Mouse (Mus musculus): ENCODE measurements around the gene Mrpl24. TPM values are rescaled to one million over a fixed set of nuclear protein-coding genes. Genes with fewer than 3 reads are reported as not detected.
A peak's percentile ranks its signal among the peaks of the same experiment; 100 is the strongest.

Mrpl24 gene
- polyA plus RNA-seq, 1 experiment from 2014 or later: 83.6 TPM

DNA sequence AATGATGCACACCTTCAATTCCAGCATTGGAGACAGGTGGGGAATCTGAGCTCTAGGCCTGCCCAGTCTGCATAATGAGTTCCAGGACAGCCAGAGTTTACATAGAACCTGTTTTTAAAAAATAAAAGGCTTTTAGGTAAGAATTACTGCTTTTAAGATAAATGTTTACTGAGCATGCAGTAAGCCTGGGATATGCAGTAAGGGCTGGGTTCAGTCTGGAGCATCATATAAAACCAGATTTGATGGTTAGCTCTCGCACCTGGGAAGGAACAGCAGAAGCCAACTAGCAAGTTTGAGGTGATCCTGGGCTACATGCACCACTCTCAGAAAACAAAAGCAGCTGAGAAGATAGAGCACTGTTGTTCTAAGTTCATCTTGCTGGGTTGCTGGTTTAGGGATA lies 755 bp upstream of the Mrpl24 start:
- WGBS: 90% methylated on average over 1 of the region's 1 CpGs
- no peak overlapping the region for H3K4me3 ChIP-seq (ENCODE audit: low read depth, low read length)
- no peak for DNase-seq (ENCODE audit: low spot score)
- no peak overlapping the region for H3K9ac ChIP-seq (ENCODE audit: low read depth, low read length)
- no peak overlapping the region for H3K27ac ChIP-seq (ENCODE audit: low read depth, low read length)
- no peaks in the 10 kb centered on the region for H3K9me3 ChIP-seq (ENCODE audit: control insufficient read depth, low read length)
- H3K4me1 ChIP-seq (replicated peaks; ENCODE audit: control insufficient read depth, insufficient read depth, low read length): no peaks in the 10 kb centered on the region
- H3K36me3 ChIP-seq (ENCODE audit: control insufficient read depth, insufficient read depth, low read length): peaks cover 6% of the 10 kb centered on the region
- no peaks in the 10 kb centered on the region for H3K27me3 ChIP-seq (ENCODE audit: control insufficient read depth, insufficient read depth, low read length)
- H3K4me2 ChIP-seq (replicated peaks; ENCODE audit: low read depth, low read length): no peak overlapping the region
- ATAC-seq (ENCODE audit: low FRiP score): no peak

- ATAC-seq (ENCODE audit: low FRiP score): no peak
- peak overlapping the region; percentile 65 for H3K4me3 ChIP-seq (ENCODE audit: low read depth, low read length)
- H3K27ac ChIP-seq (ENCODE audit: low read depth, low read length): no peak overlapping the region
- DNase-seq (ENCODE audit: low spot score): no peak
- no peaks in the 10 kb centered on the region for H3K4me1 ChIP-seq (replicated peaks; ENCODE audit: control insufficient read depth, insufficient read depth, low read length)
- no peak overlapping the region; the same call in 1 of the 2 replicates for H3K9ac ChIP-seq (ENCODE audit: low read depth, low read length)
- H3K9me3 ChIP-seq (ENCODE audit: control insufficient read depth, low read length): no peaks in the 10 kb centered on the region
- no peaks in the 10 kb centered on the region for H3K27me3 ChIP-seq (ENCODE audit: control insufficient read depth, insufficient read depth, low read length)
- H3K4me2 ChIP-seq (replicated peaks; ENCODE audit: low read depth, low read length): peak overlapping the region; percentile 69
- 68% methylated on average over 9 of the region's 9 CpGs for WGBS
- H3K36me3 ChIP-seq (ENCODE audit: control insufficient read depth, insufficient read depth, low read length): 0 out of 2 replicates have a peak, but pooled peaks cover 2% of the 10 kb centered on the region
These were observed 1.1 kb downstream of the Mrpl24 start for GRCm38 (mm10) chr3:87920270-87920943.

- no peak overlapping the region for H3K4me2 ChIP-seq (replicated peaks; ENCODE audit: low read depth, low read length)
- no peak for DNase-seq (ENCODE audit: low spot score)
- H3K4me1 ChIP-seq (replicated peaks; ENCODE audit: control insufficient read depth, insufficient read depth, low read length): 0 out of 2 replicates have a peak, but pooled peaks cover 3% of the 10 kb centered on the region
- no peak overlapping the region for H3K27ac ChIP-seq (ENCODE audit: low read depth, low read length)
- ATAC-seq (ENCODE audit: low FRiP score): no peak
- H3K9me3 ChIP-seq (ENCODE audit: control insufficient read depth, low read length): no peaks in the 10 kb centered on the region
- 89% methylated on average over 7 of the region's 7 CpGs for WGBS
- H3K36me3 ChIP-seq (ENCODE audit: control insufficient read depth, insufficient read depth, low read length): 0 out of 2 replicates have a peak, but pooled peaks cover 2% of the 10 kb centered on the region
- no peak overlapping the region for H3K4me3 ChIP-seq (ENCODE audit: low read depth, low read length)
- H3K27me3 ChIP-seq (ENCODE audit: control insufficient read depth, insufficient read depth, low read length): no peaks in the 10 kb centered on the region
- no peak overlapping the region for H3K9ac ChIP-seq (ENCODE audit: low read depth, low read length)
These were observed 5.7 kb downstream of the Mrpl24 start for GRCm38 (mm10) chr3:87924996-87925395.

GRCm38 (mm10) chr3:87927452-87927851 lies 8.1 kb downstream of the Mrpl24 start:
- Histone ChIP-seq H3K4me3 (ENCODE audit: low read depth, low read length) (no peak overlapping the region), H3K9ac (ENCODE audit: low read depth, low read length) (no peak overlapping the region), H3K27me3 (ENCODE audit: control insufficient read depth, insufficient read depth, low read length) (no peaks in the 10 kb centered on the region), H3K4me2 (replicated peaks; ENCODE audit: low read depth, low read length) (no peak overlapping the region), H3K4me1 (replicated peaks; ENCODE audit: control insufficient read depth, insufficient read depth, low read length) (peaks cover 3% of the 10 kb centered on the region; the same call in 1 of the 2 replicates), H3K27ac (ENCODE audit: low read depth, low read length) (no peak overlapping the region), H3K9me3 (ENCODE audit: control insufficient read depth, low read length) (no peaks in the 10 kb centered on the region), H3K36me3 (ENCODE audit: control insufficient read depth, insufficient read depth, low read length) (peaks cover 4% of the 10 kb centered on the region; the same call in 1 of the 2 replicates)
- ATAC-seq (ENCODE audit: low FRiP score) (no peak), DNase-seq (ENCODE audit: low spot score) (no peak)
- WGBS: 89% methylated on average over 5 of the region's 5 CpGs

DNA sequence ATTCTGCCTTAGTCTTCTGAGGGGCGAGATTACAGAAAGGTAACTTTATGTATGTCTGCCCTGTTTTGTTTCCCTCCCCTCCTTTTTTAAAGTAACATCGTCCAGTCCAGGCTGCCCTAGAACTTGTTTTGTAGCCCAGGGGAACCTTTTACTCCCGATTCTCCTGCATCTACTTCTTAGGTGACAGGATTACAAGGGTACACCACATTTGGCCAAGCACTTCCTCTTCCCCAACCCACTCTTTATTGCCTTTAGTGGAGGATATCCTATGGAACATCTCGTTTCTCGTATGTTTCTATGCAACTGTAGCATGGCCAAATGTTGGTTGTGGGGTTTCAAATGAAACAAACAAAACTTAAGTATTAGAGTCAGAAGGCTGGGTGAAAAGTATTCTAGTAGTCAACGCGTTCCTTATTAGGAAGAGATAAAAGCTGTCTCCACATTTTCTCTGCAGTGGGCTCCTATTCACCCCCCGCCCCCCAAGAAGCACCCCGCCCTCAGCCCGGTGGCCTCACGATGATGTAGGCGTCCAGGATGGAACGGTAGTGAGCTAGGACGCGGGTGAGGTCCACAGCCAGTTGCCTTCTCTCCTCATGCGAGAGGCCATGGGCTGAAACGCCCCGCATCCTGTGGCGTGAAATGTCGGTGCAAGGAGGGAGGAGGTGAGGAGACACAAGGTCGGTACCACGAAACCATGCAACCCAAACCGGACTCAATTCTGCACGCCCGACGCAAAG lies 10.2 kb downstream of the Mrpl24 start:
- Histone ChIP-seq H3K27ac (ENCODE audit: low read depth, low read length) (peak overlapping the region; percentile 74), H3K9ac (ENCODE audit: low read depth, low read length) (peak overlapping the region; percentile 92), H3K27me3 (ENCODE audit: control insufficient read depth, insufficient read depth, low read length) (no peaks in the 10 kb centered on the region), H3K4me2 (replicated peaks; ENCODE audit: low read depth, low read length) (peak overlapping the region; percentile 70), H3K9me3 (ENCODE audit: control insufficient read depth, low read length) (no peaks in the 10 kb centered on the region), H3K36me3 (ENCODE audit: control insufficient read depth, insufficient read depth, low read length) (peaks cover 7% of the 10 kb centered on the region; the same call in 1 of the 2 replicates), H3K4me1 (replicated peaks; ENCODE audit: control insufficient read depth, insufficient read depth, low read length) (peaks cover 3% of the 10 kb centered on the region; the same call in 1 of the 2 replicates), H3K4me3 (ENCODE audit: low read depth, low read length) (peak overlapping the region; percentile 97)
- no peak for DNase-seq (ENCODE audit: low spot score)
- WGBS: 8% methylated on average over 26 of the region's 26 CpGs
- ATAC-seq (ENCODE audit: low FRiP score): peak; percentile 70

GRCm38 (mm10) chr3:87930078-87930795 lies 10.9 kb downstream of the Mrpl24 start, which contains the start of the genes Isg20l2 and Rrnad1:
TSS of gene Isg20l2 (plus strand) at chr3:87930314.
TSS of gene Rrnad1 (minus strand) at chr3:87930717.
- Histone ChIP-seq H3K9ac (ENCODE audit: low read depth, low read length) (peak within 1 kb of the TSS; percentile 92), H3K27ac (ENCODE audit: low read depth, low read length) (peak within 1 kb of the TSS; percentile 74), H3K27me3 (ENCODE audit: control insufficient read depth, insufficient read depth, low read length) (no peaks in the 10 kb centered on the region), H3K36me3 (ENCODE audit: control insufficient read depth, insufficient read depth, low read length) (peaks cover 7% of the 10 kb centered on the region; the same call in 1 of the 2 replicates), H3K4me2 (replicated peaks; ENCODE audit: low read depth, low read length) (peak within 1 kb of the TSS; percentile 70), H3K9me3 (ENCODE audit: control insufficient read depth, low read length) (no peaks in the 10 kb centered on the region), H3K4me3 (ENCODE audit: low read depth, low read length) (peak within 1 kb of the TSS; percentile 97), H3K4me1 (replicated peaks; ENCODE audit: control insufficient read depth, insufficient read depth, low read length) (peaks cover 3% of the 10 kb centered on the region; the same call in 1 of the 2 replicates)
- ATAC-seq (ENCODE audit: low FRiP score): peak; percentile 96
- peak; percentile 97 for DNase-seq (ENCODE audit: low spot score)
- under 1% methylated on average over 72 of the region's 78 CpGs for WGBS

GRCm38 (mm10) chr3:87934026-87934425 lies 14.7 kb downstream of the Mrpl24 start:
- no peak overlapping the region for H3K4me3 ChIP-seq (ENCODE audit: low read depth, low read length)
- peaks cover 17% of the 10 kb centered on the region for H3K36me3 ChIP-seq (ENCODE audit: control insufficient read depth, insufficient read depth, low read length)
- WGBS: 89% methylated on average over 5 of the region's 5 CpGs

DNA sequence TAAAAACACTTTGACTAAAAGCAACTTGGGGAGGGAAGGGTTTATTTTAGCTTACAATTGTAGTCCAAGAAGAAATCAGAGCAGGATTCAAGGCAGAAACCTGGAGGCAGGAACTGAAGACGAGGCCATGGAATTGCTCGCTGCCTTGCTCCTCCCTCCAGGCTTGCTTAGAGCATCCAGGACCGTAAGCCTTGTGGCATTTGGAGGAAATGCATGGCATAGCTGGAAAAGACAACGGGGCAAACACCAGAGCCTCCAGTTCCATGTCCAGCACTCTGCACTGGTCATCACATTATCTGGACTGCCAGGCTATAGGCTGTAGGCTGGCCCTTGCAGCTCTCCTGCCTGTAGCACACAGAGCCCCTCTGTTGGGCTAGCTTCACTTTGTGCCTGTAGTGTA lies 15.2 kb downstream of the Mrpl24 start:
- no peak overlapping the region for H3K27ac ChIP-seq (ENCODE audit: low read depth, low read length)
- H3K4me3 ChIP-seq (ENCODE audit: low read depth, low read length): no peak overlapping the region
- H3K27me3 ChIP-seq (ENCODE audit: control insufficient read depth, insufficient read depth, low read length): no peaks in the 10 kb centered on the region
- peaks cover 19% of the 10 kb centered on the region for H3K36me3 ChIP-seq (ENCODE audit: control insufficient read depth, insufficient read depth, low read length)
- no peak overlapping the region for H3K9ac ChIP-seq (ENCODE audit: low read depth, low read length)
- no peak overlapping the region for H3K4me2 ChIP-seq (replicated peaks; ENCODE audit: low read depth, low read length)
- peaks cover 3% of the 10 kb centered on the region; the same call in 1 of the 2 replicates for H3K4me1 ChIP-seq (replicated peaks; ENCODE audit: control insufficient read depth, insufficient read depth, low read length)
- DNase-seq (ENCODE audit: low spot score): no peak
- no peak for ATAC-seq (ENCODE audit: low FRiP score)
- no peaks in the 10 kb centered on the region for H3K9me3 ChIP-seq (ENCODE audit: control insufficient read depth, low read length)
- 71% methylated on average over 4 of the region's 4 CpGs for WGBS

More at GRCm38 (mm10) chr3:87934026-87934425, 14.7 kb downstream of the Mrpl24 start:
- Histone ChIP-seq H3K9ac (ENCODE audit: low read depth, low read length) (no peak overlapping the region), H3K27me3 (ENCODE audit: control insufficient read depth, insufficient read depth, low read length) (no peaks in the 10 kb centered on the region), H3K9me3 (ENCODE audit: control insufficient read depth, low read length) (no peaks in the 10 kb centered on the region), H3K4me2 (replicated peaks; ENCODE audit: low read depth, low read length) (no peak overlapping the region), H3K27ac (ENCODE audit: low read depth, low read length) (no peak overlapping the region), H3K4me1 (replicated peaks; ENCODE audit: control insufficient read depth, insufficient read depth, low read length) (peaks cover 5% of the 10 kb centered on the region; the same call in 1 of the 2 replicates)
- DNase-seq (ENCODE audit: low spot score) (no peak), ATAC-seq (ENCODE audit: low FRiP score) (no peak)
